Mouse (Mus musculus): ENCODE results near the gene Dlec1. TPM values are rescaled to one million over a fixed set of nuclear protein-coding genes. Genes with fewer than 3 reads are reported as not detected.

The Dlec1 gene
- polyA plus RNA-seq, 1 experiment: 0.16 TPM

GRCm38 (mm10) chr9:119155826-119156225, 53.5 kb downstream of the Dlec1 start:
- WGBS: 50% methylated on average over 7 of the region's 7 CpGs
- Histone ChIP-seq H3K4me1 (ENCODE audit: control insufficient read depth, insufficient read depth, insufficient read length, low read length) (no peaks in the 10 kb centered on the region; the same call in none of the 2 replicates), H3K4me3 (ENCODE audit: low read depth, low read length) (no peak overlapping the region), H3K27me3 (ENCODE audit: control insufficient read depth, insufficient read depth, low read length) (no peaks in the 10 kb centered on the region), H3K36me3 (ENCODE audit: control insufficient read depth, insufficient read depth, low read length) (no peaks in the 10 kb centered on the region), H3K27ac (ENCODE audit: insufficient read depth, low read depth, low read length) (no peak overlapping the region)
- TF ChIP-seq POLR2A (IDR thresholded peaks at IDR 0.05; ENCODE audit: low read depth, low read length): no peak
- TF ChIP-seq CTCF (IDR thresholded peaks at IDR 0.05; ENCODE audit: extremely low read depth, insufficient read length, insufficient replicate concordance, low read depth, low read length): no peak

DNA sequence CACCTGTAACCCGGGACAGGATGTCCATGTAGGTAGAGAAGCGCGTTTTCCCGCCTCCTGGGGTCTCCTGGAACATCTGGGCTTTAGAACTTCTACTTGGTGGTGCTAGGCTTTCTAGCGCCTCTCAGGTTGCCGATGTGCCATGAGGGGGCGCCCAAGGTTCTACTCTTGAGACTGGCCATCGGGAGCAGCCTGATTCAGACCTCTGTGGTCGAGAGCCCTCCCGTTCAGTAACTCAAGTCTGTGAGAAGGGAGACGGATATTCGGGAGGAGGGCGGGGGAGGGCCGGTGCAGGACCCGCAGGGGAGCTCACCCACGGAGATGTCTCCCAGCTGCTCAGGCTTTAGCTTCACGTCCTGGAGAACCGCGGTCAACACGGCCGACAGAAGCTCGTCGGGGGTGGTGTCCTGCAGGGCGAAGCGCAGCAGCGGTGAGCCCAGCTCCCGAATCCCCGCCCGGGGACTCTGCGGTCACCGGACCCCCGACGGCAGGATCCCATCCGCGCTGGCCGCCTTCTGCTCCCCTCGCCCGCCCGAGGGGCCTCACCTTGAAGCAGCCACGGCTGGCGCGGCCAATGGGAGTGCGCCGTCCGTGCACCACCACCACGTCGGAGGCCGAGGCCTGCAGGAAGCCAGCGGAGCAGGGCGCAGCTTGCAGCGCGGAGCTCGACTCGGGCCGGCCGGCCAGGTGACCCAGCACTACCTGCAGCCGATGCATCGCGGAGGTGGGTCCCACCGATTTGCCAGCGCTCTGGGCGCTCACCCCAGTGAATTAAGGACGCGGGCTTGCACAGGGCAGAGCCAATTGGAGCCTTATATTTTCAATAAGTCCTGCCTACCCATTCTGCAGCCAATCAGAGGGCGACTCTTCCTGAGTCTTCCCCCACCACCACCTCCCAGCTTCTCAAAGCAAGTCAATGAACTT, 54.3 kb downstream of the Dlec1 start, which contains the start of gene Acaa1b:
Gene Acaa1b, minus strand, starts transcription at position 816 of the 924 bp plus-strand sequence.
- Histone ChIP-seq H3K4me1 (ENCODE audit: control insufficient read depth, insufficient read depth, insufficient read length, low read length) (no peaks in the 10 kb centered on the region; the same call in none of the 2 replicates), H3K27me3 (ENCODE audit: control insufficient read depth, insufficient read depth, low read length) (no peaks in the 10 kb centered on the region), H3K4me3 (ENCODE audit: low read depth, low read length) (peak within 1 kb of the TSS; percentile 76), H3K36me3 (ENCODE audit: control insufficient read depth, insufficient read depth, low read length) (no peaks in the 10 kb centered on the region), H3K27ac (ENCODE audit: insufficient read depth, low read depth, low read length) (no peak within 1 kb of the TSS)
- 1% methylated on average over 65 of the region's 65 CpGs for WGBS
- TF ChIP-seq CTCF (IDR thresholded peaks at IDR 0.05; ENCODE audit: extremely low read depth, insufficient read length, insufficient replicate concordance, low read depth, low read length) (peak; percentile 68; the same call in 1 of the 2 replicates), POLR2A (IDR thresholded peaks at IDR 0.05; ENCODE audit: low read depth, low read length) (no peak)

DNA sequence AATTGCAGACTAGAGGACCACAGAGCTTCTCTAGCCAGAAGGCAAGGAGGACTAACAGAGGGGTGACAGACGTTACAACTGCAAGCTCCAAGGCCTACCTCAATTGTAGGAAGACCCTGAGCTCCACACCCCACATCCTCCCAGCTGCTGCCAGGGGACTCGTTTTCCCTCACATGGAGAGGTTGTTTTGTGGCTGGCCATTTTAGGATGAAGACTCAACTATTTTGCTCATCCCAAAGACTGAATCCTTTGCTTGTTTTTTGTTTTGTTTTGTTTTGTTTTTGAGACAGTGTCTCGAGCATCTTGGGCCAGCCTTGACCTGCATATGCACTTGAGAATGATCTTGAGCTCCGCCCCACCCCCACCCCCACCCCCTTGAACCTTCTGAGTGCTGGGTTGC, 56.6 kb downstream of the Dlec1 start, which contains the start of gene Gm47289:
Gene Gm47289, plus strand, starts transcription at position 301 of the 400 bp plus-strand sequence.
- Histone ChIP-seq H3K27me3 (ENCODE audit: control insufficient read depth, insufficient read depth, low read length) (no peaks in the 10 kb centered on the region), H3K27ac (ENCODE audit: insufficient read depth, low read depth, low read length) (no peak within 1 kb of the TSS), H3K4me1 (ENCODE audit: control insufficient read depth, insufficient read depth, insufficient read length, low read length) (no peaks in the 10 kb centered on the region; the same call in none of the 2 replicates), H3K36me3 (ENCODE audit: control insufficient read depth, insufficient read depth, low read length) (no peaks in the 10 kb centered on the region), H3K4me3 (ENCODE audit: low read depth, low read length) (no peak within 1 kb of the TSS)
- 68% methylated on average over 4 of the region's 4 CpGs for WGBS
- no peak for TF ChIP-seq CTCF (IDR thresholded peaks at IDR 0.05; ENCODE audit: extremely low read depth, insufficient read length, insufficient replicate concordance, low read depth, low read length)
- no peak for TF ChIP-seq POLR2A (IDR thresholded peaks at IDR 0.05; ENCODE audit: low read depth, low read length)

DNA sequence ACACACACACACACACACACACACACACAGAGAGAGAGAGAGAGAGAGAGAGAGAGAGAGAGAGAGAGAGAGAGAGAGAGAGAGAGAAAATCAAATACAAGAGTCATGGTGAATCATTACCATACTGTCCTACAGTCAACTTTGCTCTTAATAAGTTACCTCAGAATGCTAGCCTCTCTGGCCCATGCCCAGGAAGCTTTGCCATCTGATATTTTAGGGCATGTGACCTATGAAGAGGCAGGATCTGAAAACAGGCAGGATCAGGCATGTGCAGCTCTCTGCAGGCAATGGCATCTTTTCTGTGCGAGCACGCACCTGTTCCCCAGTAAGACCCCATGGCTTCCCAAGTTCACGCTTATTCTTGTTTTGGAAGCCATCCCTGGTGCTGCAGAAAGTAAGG, 58.4 kb downstream of the Dlec1 start:
- H3K4me3 ChIP-seq (ENCODE audit: low read depth, low read length): no peak overlapping the region
- H3K4me1 ChIP-seq (ENCODE audit: control insufficient read depth, insufficient read depth, insufficient read length, low read length): peaks cover 12% of the 10 kb centered on the region
- H3K36me3 ChIP-seq (ENCODE audit: control insufficient read depth, insufficient read depth, low read length): no peaks in the 10 kb centered on the region
- TF ChIP-seq POLR2A (IDR thresholded peaks at IDR 0.05; ENCODE audit: low read depth, low read length) (no peak), CTCF (IDR thresholded peaks at IDR 0.05; ENCODE audit: extremely low read depth, insufficient read length, insufficient replicate concordance, low read depth, low read length) (no peak)
- H3K27me3 ChIP-seq (ENCODE audit: control insufficient read depth, insufficient read depth, low read length): no peaks in the 10 kb centered on the region
- no peak overlapping the region for H3K27ac ChIP-seq (ENCODE audit: insufficient read depth, low read depth, low read length)
- WGBS: 80% methylated on average over 3 of the region's 3 CpGs

DNA sequence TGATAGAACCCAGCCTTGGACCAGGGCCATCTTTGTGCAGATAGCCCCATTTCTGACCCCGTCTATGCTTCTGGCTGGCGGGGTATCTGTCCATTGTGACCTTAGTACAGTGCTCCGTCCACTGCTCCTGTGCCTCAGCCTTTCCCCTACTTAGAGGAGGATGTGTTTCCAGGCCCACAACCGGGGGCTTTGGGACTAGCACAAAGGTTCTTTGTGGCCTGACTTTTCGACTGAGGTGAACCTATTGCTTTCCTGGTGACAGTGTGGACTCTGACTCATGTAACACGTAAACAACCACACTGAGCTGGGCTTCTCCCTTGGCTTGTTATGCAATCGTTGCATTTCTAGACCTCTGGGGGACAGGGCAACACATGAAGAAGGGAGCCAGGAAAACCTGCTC, 62.5 kb downstream of the Dlec1 start:
- Histone ChIP-seq H3K27ac (ENCODE audit: insufficient read depth, low read depth, low read length) (peak overlapping the region; percentile 81), H3K4me1 (ENCODE audit: control insufficient read depth, insufficient read depth, insufficient read length, low read length) (peaks cover 18% of the 10 kb centered on the region; the same call in 1 of the 2 replicates), H3K27me3 (ENCODE audit: control insufficient read depth, insufficient read depth, low read length) (no peaks in the 10 kb centered on the region), H3K36me3 (ENCODE audit: control insufficient read depth, insufficient read depth, low read length) (no peaks in the 10 kb centered on the region), H3K4me3 (ENCODE audit: low read depth, low read length) (no peak overlapping the region)
- WGBS: 45% methylated on average over 7 of the region's 7 CpGs
- TF ChIP-seq CTCF (IDR thresholded peaks at IDR 0.05; ENCODE audit: extremely low read depth, insufficient read length, insufficient replicate concordance, low read depth, low read length) (no peak), POLR2A (IDR thresholded peaks at IDR 0.05; ENCODE audit: low read depth, low read length) (no peak)

DNA sequence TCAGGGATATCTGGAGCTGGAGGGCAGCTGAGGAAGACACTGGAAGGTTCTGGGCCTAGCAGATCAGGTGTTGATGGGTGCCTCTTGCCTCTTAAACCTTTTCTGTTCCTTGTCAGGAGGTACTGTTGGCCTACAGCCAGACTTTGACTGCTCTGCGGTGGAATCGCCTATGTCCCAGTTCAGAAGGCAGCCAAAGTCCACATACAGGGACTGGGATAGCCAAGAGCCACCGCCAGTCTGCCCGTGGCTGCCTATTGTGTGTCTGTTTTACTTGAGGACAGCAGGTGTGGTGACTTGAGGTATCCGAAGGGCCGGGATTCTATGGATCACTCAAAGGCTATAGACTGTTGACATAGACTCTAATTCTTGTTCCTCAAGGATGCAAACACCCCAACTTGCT, 63.3 kb downstream of the Dlec1 start:
- no peak overlapping the region for H3K4me3 ChIP-seq (ENCODE audit: low read depth, low read length)

GRCm38 (mm10) chr9:119167608-119168007, 65.3 kb downstream of the Dlec1 start:
- TF ChIP-seq POLR2A (IDR thresholded peaks at IDR 0.05; ENCODE audit: low read depth, low read length) (no peak), CTCF (IDR thresholded peaks at IDR 0.05; ENCODE audit: extremely low read depth, insufficient read length, insufficient replicate concordance, low read depth, low read length) (no peak)

More for the DNA sequence above, 63.3 kb downstream of the Dlec1 start:
- no peak for TF ChIP-seq POLR2A (IDR thresholded peaks at IDR 0.05; ENCODE audit: low read depth, low read length)
- no peak for TF ChIP-seq CTCF (IDR thresholded peaks at IDR 0.05; ENCODE audit: extremely low read depth, insufficient read length, insufficient replicate concordance, low read depth, low read length)
- 31% methylated on average over 6 of the region's 6 CpGs for WGBS
- Histone ChIP-seq H3K4me1 (ENCODE audit: control insufficient read depth, insufficient read depth, insufficient read length, low read length) (peaks cover 18% of the 10 kb centered on the region; the same call in 1 of the 2 replicates), H3K36me3 (ENCODE audit: control insufficient read depth, insufficient read depth, low read length) (no peaks in the 10 kb centered on the region), H3K27ac (ENCODE audit: insufficient read depth, low read depth, low read length) (peak overlapping the region; percentile 81), H3K27me3 (ENCODE audit: control insufficient read depth, insufficient read depth, low read length) (no peaks in the 10 kb centered on the region)

More at GRCm38 (mm10) chr9:119167608-119168007, 65.3 kb downstream of the Dlec1 start:
- no peak overlapping the region for H3K27ac ChIP-seq (ENCODE audit: insufficient read depth, low read depth, low read length)
- H3K4me3 ChIP-seq (ENCODE audit: low read depth, low read length): no peak overlapping the region
- no peaks in the 10 kb centered on the region for H3K36me3 ChIP-seq (ENCODE audit: control insufficient read depth, insufficient read depth, low read length)
- 84% methylated on average over 2 of the region's 2 CpGs for WGBS
- no peaks in the 10 kb centered on the region for H3K27me3 ChIP-seq (ENCODE audit: control insufficient read depth, insufficient read depth, low read length)
- H3K4me1 ChIP-seq (ENCODE audit: control insufficient read depth, insufficient read depth, insufficient read length, low read length): peaks cover 18% of the 10 kb centered on the region; the same call in 1 of the 2 replicates

Measured in small intestine, adult 2 months (tissue).